Mouse (Mus musculus): ENCODE measurements around the gene Pear1.

- no peak for TF ChIP-seq ZNF384 (IDR thresholded peaks at IDR 0.05; ENCODE audit: low read depth, low read length)
- TF ChIP-seq POLR2A (IDR thresholded peaks at IDR 0.05; ENCODE audit: low read depth, low read length): no peak
- no peak for TF ChIP-seq CTCF (conservative IDR thresholded peaks at IDR 0.05 in 1 of 2, IDR thresholded peaks at IDR 0.05 in 1 of 2; ENCODE audit: low read depth in 2 of 2, low read length in 2 of 2)
- TF ChIP-seq E2F4 (IDR thresholded peaks at IDR 0.05; ENCODE audit: insufficient replicate concordance, low read depth, low read length): no peak
- TF ChIP-seq JUND (conservative IDR thresholded peaks at IDR 0.05; ENCODE audit: low read depth, low read length): no peak
- no peak for TF ChIP-seq USF1 (IDR thresholded peaks at IDR 0.05; ENCODE audit: low read depth, low read length)
- TF ChIP-seq MYC (IDR thresholded peaks at IDR 0.05; ENCODE audit: low read depth, low read length): no peak
- TF ChIP-seq EP300 (IDR thresholded peaks at IDR 0.05; ENCODE audit: low read length): no peak
Observed at GRCm38 (mm10) chr3:87761408-87762375, 62.4 kb downstream of the Pear1 start.

Data from CH12.LX (cell line).